Mouse (Mus musculus) ovary, adult 18-20 months (tissue): ENCODE measurements around the gene Mybbp1a.

Source experiments
- DNase-seq: peaks from one replicate; pipeline ENCODE4 v3.0.0; 2022; ENCODE audit warnings: low spot score, mixed read lengths

The Mybbp1a gene

DNA sequence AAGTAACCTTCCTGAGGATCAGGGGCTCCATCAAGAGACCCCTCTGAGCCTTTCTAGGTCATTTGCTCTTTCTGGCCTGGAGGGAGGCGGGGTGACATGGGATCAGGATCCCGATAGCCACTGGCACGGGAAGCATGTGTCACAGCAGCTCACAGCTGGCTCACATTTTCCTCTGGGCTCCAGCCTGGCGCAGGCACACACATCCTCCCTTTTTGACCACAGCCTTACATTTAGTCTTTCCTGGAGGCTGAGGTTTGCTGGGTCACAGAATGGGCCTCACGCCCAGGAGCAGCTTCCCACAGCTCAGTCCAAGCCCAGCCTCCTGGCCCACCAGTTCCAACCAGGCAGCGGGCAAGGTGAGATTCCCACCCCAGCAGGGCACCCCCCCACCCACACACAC is 37.1 kb downstream of the Mybbp1a start:
- DNase-seq = no peak

DNA sequence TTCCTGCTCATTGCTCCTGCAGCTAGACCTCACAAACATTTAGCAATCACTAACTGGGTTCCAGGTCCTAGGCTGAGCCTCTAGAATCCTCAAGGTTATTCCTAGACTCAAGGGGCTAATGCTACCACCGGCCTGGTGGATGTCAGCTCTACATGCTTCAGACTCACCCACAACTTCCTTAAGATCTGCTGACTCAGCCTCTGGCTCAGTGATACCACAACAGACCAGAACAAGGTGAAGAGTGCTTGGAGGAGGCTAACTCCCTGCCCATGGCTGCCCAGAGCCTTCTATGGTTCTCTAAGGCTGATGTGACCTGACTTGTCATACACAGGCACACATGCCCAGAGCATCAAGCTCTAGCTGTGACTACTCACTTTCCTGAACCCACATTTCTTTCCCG is 38.3 kb downstream of the Mybbp1a start:
- no peak for DNase-seq

DNA sequence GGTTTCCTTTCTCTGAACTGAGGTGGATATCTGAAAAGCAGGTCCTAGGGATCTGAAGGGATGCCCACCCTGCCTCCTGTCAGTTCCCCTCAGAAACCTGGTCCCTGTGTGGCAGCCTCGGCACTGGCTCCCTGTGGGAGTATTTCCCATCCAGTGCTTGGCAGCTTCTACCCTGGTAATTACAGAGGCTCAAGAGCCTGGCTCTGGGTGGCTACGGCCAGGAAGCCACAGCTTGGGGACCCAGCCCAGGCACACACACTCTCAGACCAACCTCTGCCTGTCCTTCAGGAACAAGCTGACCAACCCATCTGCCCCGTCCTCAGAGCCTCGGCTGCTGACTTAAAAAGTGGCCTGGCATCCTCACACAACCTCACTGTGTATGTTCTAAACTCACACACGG is 40.2 kb downstream of the Mybbp1a start:
- DNase-seq = no peak

DNA sequence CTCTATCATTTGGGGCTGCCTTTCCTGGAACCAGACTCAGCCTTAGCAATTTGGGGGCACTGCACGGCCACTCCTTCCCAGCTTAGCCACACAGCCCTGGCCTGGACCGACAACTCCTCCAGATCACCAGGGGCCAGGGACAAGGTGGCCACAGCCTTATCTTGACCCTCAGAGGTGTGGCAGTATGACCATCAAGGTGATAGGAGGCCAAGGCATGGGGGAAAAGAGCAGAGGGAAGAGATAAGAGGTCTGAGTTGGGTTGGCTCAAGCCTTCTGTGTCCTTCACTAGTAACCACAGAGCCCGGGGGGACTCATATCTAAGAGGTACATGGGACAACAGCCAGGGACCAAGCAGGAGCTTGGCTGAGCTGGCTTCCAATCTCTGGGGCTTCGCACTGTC is 40.8 kb downstream of the Mybbp1a start:
- peak; percentile 45 for DNase-seq

DNA sequence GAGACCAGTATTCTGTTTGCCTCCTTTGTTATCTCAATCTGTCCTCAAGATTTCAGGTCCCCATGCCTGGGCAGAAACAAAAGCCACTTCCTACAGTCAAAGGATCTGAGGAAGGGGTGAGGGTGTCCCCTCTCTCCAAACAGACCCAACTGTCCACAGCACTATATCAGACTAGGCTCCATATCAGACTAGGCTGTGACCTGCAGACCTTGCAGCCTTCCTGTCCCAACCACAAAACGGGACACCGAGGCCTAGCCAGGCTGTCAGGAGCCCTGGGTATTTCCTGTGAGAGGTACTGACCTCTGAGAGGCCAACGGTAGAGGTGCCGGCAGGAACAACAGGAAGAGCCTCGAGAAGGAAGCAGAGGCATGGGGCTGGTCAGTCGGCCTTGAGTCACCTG is 43.4 kb downstream of the Mybbp1a start:
- no peak for DNase-seq

DNA sequence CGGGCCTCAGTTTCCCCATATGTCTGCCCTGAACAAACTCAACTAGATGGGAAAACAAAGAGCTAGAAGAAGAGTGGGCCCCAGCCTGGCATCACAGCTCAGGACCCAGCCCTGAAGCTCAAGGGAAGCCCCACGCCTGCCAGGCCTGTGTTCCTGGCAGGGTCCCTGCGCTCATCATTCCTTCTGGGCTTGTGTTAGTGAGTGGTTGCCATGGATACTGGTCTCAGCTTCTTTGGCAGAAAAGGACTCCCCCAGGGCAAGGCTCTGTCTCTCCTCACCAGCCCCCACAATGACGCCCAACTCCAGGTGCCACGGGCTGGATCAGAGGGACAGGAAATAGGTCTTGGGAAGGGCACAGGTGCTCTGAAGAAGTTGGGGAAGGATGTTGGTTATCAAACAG is 44.0 kb downstream of the Mybbp1a start:
- no peak for DNase-seq

DNA sequence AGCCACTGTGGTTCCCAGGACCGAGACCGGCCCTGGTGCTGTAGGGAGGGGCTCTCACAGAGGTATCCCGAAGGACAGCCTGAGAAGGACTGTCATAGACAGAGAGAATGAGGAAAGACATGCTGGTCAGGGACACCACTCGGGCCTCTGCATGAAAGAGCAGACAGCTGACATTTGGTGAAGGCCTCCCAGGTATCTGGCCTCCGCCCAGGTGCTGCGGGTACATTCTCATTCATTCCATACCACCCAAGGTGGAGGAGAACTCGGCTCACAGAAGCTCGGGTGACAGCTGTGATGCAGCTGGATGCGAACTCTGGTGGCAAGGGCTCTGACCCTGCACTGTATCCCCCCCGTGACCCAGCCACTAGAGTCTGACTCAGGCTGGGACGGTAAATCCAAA is 44.8 kb downstream of the Mybbp1a start:
- no peak for DNase-seq

DNA sequence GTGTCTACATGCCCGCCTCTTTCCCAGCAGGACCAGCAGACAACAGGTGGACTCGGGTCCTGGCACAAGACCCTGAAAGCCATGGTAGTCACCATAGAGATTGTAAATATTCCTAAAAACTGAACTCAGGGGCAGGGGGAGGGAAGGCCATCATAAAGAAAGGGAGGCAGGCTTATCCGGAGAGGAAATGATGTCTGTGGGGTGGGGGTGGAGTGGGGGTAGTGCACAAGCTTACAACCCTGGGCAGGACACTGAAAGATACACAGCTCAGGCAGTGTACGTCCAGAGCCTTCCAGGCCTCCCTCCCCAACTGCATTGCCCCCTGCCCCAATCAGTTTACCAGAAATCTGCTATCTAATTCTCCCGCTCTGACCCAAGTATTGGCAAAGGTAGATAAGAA is 46.0 kb downstream of the Mybbp1a start:
- no peak for DNase-seq

DNA sequence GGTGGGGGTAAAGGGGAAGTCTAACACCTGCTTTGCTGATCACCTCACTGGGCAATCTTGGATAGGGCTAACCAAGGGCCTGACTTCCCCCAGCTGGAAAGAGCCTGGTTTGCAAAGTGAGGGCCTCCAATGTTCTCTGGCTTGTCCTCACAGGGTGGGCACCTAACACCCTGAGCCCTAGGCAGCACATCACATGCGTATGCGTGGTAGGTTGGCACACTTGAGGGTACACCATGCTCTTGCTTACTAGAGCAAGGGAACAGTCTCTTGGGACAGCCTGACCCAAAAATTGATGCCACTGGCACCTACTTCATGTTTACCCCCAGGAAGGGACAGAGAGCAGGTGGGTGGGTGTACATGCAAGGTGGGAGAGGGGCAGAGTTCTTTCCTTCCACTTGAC is 46.6 kb downstream of the Mybbp1a start:
- no peak for DNase-seq

DNA sequence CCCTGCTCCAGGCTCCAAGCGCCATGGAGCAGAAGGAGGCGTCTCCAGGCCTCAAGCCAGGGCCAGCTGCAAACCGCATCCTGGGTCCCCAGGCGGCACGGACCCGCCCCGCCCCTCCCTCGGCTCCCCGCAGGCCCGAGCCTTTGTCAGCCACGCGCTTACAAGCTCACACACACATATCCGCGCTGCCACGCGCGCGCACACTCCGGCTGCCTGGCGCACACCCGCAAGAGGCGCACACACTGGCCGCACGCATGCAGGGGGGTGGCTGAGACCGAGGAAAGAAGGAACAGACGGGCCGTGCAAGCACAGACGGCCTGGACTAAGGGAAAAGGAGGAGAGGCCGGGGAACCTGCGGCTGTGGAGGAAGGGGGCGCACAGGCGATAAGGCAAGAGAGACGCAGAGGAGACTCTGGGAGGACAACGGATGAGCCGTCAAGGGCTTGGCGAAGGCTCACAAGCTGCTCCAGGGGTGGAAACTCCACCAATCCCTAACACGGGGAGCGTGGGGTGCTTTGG is 47.7 kb downstream of the Mybbp1a start:
- DNase-seq = no peak

DNA sequence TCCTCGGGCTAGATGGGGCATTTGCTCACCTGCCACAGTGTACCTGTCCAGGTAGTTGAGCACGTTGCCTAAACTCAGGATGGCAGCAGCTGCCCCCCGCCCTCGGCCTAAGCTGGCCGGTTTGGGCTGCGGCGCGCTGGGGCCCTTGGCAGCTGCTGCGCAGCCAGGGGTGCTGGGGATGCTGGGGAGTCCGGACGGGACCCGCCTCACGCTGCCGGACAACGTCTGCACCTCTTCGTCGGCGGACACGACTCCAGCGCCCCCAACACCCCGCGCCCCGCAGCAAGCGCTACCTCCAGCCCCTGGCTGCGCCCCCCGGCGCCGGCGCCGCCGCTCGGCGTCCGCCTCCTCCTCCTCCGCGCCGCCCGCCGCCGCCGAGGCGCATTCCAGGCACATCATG is 48.2 kb downstream of the Mybbp1a start:
- DNase-seq = no peak

DNA sequence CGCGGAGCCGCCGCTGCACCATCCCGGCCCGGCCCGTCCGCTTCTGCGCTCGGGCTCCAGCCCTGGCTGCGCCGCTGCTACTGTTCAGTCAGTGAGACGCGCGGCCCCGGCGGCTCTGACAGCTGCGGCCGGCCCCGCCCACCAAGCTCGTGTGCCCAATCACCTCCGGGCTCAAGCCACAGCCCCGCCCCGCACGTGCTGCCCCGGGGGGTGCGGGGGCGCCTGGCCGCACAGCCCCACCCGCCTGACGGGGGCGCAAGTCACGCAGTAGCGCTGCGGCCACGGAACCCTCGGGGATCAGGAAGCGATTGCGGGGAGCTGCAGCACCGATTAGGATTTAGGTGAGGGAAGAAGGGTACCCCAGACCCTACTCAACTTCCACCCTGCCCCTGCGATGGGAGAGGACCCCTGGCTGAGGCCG is 48.7 kb downstream of the Mybbp1a start, which contains the start of gene Spns2:
TSS of gene Spns2 (minus strand) at position 24 of the 421 bp plus-strand sequence.
- DNase-seq = peak; percentile 85

DNA sequence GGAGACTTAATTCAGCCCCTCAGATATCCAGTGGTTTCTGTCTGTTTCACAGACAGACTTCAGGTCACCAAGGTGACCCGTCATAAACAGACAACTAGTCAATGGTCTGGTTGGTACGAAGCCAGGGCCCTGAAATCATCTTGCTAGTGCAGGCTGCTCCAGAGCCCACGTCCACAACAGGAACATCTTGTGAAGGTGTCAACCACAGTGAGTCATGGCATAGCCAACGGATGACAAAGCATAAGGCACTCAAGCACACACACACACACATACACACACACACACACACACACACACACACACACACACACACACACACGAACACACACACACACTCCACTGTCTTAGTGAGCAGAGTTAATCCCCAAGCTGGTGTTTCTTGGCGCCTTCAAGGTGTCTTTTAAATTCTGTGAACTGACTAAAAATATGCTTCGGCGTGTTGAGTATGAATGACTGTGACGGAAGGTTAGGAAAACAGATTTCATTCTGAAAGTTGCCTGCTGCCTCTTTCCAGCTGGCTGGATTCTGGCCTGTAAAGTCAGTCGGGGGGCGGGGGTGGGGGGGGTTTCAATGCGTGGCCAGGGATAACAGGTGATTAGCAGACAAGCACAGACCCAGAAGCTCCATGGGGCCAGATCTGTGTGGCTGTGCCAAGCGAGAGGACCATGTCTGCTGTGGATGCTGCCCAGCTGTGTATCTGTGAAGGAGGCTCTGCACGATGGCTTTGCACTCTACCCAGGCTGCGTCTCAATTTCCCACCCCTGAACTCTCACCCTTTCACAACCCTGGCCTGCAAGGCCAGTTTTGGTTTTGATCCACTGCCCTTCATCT is 50.2 kb downstream of the Mybbp1a start:
- no peak for DNase-seq

DNA sequence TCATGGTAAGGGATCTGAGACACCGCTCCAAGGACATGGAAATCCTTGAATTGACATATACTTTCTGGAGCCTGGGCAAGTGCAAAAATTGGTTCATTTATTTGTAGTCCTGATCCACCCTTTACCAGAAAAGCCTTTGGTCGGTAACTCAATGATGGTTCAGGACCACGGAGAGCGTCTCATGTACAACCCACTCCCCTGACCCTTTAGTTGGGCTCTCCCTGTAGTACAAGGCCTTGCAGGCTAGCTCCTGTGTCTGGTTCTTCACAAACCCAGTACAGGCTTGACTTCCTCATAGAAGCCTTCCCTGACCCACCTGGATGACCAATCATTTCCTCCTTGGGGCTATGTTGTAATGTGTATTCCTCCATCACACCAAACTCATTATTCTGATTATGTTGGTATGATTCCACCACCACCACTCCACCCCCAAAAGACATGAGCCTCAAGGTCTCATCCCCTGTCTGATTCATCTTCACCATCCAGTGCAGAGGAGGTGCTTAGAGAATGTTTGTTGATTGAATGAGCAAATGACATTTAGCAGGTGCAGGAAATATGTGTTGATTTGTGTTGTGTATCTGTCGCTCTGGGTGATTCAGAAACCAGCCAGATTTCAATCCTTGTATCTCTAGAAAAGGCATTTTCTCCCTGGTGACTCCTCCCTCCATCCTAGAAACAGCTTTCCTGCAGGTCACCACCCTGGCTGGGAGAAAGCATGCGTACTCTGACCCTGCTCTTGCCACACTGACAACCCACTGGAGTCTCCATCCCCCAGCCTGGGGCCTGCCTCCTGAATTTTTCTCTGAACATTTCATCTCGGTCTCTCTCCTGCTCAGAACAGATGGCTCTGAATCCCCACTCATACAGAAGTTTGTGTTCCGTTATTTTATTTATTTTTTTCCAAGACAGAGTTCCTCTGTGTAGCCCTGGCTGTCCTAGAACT is 53.2 kb downstream of the Mybbp1a start:
- DNase-seq = no peak

DNA sequence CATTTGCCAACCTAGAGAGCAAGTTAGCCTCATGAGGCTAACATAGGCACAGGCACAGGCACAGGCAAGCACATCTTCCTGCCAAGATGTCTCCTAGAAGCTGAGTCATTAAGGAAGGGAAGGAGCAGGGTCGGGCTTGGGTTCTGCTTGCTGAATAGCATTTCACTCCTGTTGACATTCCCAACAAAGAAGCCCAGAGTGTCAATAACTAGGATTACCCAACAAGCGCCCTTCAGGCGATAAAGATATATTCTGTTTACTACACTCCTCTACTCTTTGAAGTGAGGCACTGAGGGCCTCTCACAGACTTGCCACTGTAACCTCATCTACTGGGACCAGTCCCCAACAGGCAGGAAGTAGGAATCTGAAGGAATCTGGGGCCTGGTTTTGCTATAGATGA is 54.9 kb downstream of the Mybbp1a start:
- no peak for DNase-seq

DNA sequence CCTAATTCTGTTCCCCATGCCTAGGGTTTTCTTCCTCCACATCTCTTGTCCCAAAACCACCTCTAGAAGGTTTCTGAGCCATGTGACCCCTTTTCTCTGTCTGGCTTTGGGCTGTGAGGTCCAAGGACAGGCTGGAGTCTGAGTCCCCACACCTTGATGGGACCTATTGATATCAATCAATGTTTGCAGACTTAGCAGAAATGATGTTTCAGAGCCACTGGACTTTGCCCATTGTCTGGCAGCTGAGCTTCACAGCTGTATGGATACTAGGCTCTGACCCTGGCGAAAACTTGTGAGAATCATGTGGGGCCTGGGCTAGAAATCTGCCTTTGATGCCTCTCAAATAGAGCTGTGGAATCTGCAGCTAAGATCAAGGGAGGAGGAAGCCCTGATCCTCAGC is 55.6 kb downstream of the Mybbp1a start:
- DNase-seq = no peak

DNA sequence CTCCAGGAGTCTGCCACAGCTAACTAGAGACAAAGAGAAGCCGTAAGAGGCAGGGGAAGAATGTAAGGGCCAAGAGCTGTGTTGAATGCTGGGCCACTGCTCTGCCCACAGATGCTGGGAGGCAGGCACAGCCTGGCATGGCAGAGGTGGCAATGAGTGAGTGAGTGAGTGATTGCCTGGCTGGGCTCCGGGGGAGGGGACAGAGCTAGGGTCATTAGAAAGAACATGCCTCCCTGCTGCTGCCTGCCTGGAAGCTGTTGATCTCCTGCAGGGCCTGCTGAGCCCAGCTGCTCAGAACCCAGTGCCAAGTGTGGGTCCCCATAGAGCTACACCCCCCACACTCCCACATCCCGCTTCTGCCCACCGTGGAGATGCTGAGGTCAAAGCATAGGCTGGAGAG is 56.2 kb downstream of the Mybbp1a start:
- no peak for DNase-seq

DNA sequence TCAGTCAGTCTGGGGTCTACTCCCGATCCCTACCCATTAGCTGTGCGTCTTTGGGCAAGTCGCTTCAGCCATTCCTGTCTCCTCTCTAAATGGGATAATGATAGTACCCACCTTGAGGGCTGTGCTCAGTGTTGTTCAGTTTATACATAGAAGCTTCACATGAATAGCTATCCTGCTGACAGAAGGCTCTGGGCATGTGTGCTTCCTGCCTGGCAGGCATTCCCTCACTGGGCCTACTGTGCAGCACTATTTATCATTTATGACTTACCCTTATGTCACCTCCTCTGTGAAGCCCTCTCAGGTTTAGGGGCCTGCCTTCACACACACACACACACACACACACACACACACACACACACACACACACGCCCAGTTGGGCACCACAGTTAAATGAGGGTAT is 59.0 kb downstream of the Mybbp1a start:
- no peak for DNase-seq
